Mouse (Mus musculus) lung, postnatal 36 days (tissue): Measurements from ENCODE around the gene Kcnj9.

Source experiments
- DNase-seq: peaks from one replicate; pipeline ENCODE4 v3.0.0; 2022; ENCODE audit warnings: mixed read lengths

The Kcnj9 gene

DNA sequence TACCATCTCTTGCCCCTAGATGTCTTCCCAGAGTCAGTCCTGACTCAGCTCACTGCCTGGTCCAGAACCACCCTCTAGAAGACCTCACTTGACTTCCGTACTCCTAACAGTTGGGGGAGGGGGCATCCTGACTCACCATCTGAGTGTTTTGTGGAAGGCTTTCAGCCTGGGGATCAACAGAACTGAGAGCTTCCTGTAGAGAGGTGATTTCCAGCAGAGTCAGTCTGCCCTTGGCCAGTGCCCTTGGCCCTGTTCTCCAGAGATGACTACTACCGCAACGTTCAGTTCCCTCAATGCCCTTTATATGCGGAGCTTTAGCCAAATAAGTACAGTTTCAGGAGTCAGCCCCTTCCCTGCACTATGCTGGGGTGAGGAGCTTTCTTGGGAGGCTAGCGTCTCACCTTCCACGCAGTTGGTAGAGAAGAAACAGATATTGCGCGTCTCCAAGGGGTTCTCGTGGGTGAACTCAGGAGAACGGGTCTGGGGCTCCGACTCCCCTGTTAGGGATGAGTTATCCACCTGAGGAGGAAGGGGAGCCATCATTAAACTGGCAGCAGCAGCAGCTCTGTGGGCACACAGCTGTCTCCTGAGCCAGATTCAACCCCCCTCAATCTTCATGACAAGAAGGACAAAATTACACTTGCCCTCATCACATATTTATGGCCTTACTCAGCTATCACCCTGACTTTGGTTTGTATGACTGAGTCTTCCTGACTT, 40.1 kb downstream of the Kcnj9 start:
- DNase-seq, result no peak

DNA sequence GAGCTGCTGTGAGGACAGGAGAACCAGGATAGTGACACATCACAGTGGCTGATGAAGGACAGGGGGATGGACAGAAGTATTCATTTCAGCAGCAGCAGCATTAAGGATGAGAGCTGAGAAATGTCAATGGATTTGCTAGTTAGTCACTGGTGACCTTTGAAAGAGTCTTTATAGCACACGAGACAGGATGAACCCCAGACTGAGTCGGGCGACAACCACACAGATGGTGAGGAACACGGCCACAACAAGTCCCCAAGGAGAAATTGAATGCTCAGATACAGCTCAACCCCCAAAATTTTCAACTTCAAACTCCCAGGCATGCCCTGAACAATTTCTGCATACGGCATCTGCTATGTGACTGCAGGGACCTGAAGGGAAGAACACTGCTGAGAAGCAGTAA, 42.4 kb downstream of the Kcnj9 start:
- DNase-seq, result no peak

DNA sequence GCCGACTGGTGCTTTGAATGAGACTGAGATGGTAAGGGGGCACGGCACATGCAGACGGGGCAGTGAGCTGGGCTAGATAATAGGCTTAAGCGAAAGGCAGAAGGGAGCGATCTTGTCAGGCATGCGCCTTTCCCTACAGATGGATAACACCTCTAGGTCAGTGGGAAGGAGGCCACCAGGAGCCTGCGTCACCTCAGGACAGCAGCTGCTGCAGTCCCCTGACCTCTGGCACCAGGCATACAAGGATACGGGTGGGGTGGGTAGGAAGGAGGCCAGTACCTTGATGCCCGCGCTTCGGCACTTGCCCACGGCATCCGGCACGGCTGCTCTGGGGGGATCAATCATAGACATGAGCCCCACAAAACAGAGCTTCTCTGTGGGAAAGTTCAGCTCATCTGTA, 44.9 kb downstream of the Kcnj9 start:
- DNase-seq, result no peak

DNA sequence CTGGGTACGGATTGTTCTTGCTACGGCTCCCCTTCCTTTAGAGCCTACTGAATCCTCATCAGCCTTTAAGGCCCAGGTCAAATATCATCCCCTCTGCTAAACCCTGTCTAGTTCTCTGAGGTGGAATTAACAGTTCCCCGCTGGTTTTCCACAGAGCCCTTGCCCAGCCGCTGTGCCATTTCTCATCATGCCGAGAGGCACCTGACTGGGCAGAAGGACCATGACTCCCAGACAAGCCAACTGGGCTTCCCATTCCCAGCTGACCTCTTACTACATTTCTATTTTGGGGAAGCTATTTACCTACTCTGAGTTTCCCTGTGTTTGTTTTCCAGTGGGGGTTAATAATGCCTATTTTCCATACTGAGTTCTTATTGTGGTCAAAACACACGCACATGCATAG, 46.0 kb downstream of the Kcnj9 start:
- no peak for DNase-seq

DNA sequence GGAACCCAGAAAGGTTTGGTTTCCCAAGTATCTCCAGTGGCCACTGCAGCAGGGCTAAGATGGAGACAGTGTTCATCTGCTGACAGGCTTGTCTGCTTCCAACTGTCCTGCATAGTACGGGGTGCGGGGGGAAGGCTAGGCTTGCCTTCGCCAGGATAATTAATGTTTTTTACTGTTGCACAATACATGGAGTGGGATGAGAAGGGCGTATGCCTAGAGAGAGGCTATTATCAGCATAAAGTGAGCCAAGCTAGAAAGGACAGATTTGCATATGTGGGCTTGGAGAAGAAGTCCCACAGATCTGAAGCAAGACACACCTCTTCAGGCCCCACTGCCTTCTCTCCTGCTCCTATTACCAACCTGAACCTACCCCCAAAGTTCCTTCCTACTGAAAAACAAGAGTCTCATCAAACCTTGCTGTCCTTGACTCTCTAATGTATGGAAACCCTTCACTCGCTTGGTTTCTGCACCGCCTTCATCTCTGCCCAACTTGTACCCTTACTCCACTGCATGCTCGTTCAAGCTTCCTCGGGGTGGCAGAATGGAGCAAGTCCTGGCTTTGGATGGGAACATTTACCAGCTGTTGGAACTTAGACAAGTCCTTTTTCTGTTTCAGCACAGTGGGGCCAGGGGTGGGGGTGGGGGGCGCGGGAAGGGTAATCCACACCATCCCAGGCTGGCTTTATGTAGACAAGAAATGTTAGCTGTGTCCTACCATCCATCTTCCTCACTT, 47.4 kb downstream of the Kcnj9 start:
- DNase-seq, result peak; percentile 44

DNA sequence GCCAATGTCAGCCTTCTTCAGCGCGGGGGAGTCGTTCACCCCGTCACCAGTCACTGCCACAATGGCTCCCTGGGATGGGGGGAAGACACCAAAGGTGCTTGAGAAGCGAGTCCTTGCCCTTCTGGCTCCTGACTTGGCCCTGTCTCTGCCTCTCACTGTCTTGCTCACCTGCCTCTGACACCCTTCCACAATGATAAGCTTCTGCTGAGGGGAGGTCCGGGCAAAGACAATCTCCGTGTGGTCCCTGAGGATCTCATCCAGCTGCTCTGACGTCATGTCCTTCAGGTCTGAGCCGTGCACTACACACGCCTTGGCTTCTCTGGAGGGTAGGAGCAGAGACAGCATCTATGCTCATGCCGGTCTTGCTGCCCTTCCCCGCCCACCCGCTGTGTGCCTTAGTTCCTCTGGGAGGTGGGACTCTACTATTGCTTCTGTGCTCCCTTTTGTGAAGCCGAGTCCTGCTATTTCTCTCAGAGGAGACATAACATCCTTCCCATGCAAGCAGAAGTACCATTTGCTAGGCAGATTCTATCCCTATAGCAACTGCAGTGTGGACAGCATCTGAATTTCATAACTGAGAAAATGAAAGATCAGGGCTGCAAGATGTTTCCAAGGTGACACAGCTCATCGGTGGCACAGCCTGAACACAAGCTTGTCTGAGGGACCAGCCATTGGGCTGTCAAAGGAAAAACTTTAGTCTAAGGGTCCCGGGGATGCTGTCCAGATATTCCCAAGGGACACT, 49.2 kb downstream of the Kcnj9 start:
- no peak for DNase-seq

DNA sequence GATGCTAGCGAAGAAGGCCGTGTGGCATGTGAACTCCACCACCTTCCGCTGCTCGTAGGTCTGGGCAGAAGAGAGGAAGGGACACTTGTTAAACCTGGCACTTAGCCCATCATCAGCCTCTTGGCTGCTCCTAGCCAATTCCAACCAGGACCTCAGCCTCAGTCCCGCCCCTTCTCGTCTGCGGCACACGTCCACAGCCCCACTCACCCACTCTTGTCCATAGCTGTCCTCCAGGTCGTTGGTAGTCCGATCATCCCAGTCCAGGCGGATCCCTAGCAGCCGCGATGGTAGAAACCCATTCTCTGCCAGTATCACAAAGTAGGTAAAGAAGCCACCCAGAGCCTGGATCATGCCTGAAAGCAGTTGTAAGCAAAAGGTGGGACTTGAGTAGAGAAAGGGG, 50.8 kb downstream of the Kcnj9 start:
- no peak for DNase-seq

DNA sequence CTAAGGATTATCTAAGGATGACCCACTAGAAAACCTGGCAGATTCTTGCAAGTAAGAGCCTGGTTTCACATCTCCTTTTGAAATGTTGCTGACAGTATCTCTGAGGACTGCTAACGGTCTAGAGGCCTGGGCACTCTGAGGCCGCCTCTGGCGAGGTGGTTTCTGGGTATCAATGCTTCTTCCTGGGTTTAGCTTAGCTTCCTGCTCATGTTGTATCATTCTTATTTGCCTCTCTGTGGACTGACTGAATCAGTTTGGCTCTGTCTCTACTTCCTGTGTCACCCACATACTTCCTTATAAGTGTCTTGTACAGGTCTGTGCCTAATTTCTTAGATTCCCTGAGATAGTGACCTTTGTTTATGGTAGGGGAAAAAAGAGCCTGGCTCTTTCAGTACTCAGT, 51.9 kb downstream of the Kcnj9 start:
- peak; percentile 51 for DNase-seq

DNA sequence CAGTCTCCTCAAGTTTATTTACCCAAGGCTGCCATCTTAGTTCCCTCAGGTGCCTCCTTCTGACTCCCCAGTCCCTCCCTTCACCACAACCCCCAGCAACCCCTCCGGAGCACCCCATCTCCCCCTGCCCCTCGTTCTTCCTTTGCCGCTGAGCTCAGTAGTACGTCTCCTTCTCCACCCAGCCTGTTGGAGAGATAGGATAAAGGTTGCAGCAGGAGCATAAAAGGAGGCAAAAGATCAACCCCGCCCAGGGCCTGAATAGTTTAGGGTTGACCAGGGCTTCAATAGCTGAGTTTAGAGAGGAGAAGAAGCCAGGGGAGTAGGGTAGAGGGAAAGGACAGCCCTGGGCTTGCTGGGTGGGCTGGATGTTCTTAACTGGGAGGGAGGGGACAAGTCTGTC, 54.6 kb downstream of the Kcnj9 start:
- DNase-seq, result no peak

DNA sequence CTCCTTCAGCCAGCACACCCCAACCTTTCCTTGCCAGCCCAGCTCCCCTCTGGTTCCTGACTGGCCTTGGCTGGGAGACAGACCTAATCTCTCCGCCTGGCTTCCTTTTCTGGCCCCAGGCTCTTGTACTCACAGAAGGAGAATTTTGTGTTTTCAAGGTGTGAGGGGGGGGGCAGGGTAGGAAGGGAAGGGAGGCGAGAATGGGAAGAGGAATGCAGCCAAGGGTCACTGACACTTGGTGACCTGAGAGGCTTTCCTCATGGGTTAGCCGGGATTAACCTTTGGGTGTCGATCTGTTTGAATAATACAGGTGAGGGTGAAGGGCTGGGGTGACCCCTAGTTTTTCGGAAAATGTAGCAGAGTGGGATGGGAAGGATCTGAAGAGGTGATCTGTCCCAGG, 55.0 kb downstream of the Kcnj9 start:
- no peak for DNase-seq

DNA sequence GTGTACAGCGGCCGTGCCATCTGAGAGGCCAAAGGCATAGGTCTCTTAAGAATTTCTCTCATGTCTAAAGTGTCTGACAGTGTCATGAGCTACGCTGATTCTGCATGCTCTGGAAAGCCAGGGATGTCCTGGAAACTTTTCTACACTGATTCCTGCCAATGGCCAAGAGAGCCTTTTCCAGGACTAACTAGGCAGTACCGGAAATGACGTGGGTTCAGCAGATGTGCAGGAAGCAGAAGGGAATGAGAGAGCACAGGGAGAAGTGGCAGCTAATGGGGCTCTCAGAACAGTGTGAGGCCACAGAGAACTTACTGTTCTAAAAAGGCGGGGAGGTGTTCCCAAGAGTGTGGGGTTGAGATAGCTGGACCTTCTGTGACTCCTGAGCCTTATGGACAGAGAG, 55.7 kb downstream of the Kcnj9 start:
- DNase-seq, result peak; percentile 21

DNA sequence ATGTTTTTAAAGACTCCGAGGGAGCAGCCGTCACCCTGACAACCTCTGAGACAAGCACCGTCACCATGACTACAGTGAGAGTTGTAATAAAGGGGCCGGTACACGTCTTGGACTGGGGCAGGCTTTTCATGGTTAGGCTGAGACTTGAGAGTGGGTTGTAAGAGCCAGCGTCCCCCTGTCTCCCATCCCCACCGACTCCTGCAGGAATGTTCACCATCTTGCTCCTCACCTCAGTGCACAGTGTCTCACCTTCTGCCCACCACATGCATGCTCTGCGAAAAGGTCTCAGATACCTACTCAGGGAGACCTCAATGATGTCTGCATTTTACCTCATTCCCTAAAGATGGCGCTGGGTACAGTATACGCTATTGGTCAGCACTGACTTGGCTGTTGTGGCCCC, 57.4 kb downstream of the Kcnj9 start:
- no peak for DNase-seq

DNA sequence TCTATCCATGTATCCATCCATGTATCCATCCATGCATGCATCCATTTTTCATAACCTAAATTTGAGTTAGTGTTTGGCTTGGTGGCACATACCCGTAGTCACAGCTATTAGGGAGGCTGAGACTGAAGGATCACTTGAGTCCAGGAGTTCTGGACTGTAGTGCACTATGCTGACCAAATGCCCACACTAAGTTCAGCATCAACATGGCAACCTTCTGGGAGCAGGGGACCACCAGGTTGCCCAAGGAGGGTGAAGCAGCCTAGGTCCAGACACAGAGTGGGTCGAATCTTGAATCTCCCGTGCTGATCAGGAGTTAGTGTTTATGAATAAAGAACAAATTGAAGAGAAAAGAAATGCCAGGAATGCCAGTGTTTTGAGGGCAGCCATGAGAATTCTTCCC, 57.9 kb downstream of the Kcnj9 start:
- no peak for DNase-seq
